Comparison of ENCODE assay signal across 24 mouse cellular contexts in the genomic region with DNA sequence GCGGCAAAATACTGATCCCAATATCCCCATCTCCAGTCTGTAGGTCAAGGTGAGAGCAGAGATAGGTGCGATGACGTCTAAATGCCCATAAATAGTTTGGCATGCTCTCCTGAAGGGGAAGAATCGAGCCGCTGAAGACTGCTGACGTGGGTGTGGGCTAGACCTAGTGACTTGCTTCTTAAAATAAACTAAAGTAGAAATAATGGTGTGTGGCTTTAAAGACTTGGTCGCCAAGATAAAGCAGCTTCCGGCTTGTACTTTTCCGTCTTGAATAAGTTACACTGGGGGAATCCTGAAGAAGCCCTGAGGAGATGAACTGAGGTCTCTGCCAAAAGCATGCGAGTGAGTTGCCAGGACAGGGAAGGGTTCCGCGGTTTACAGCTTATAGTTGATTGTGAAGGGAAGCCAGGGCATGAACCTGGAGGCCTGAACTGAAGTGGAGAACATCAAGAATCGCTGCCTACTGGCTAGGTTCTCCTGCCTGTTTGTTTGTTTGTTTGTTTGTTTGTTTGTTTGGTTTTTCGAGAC. TPM values are rescaled to one million over a fixed set of nuclear protein-coding genes. Genes with fewer than 3 reads are reported as not detected.
DNase-seq lines count a peak whose midpoint lies in the region; ATAC-seq and TF ChIP-seq lines count a peak whose summit lies in the region.
"Had no signal": no experiment of that assay in that cellular context is flagged by ENCODE, and none has a peak within 500 bp of the region (broad histone marks: within the 10 kb centered on the region; RNA-seq: fewer than 3 reads in every experiment).

No protein-coding gene starts in this region.

- no peak for TF ChIP-seq RAD21 in MEL (IDR thresholded peaks at IDR 0.05; ENCODE audit: low read depth, low read length)

- no peak overlapping the region for H3K27ac ChIP-seq in heart, embryonic 10.5 days
- H3K27ac ChIP-seq in liver, adult 2 months (replicated peaks; ENCODE audit: insufficient read depth, low read depth, low read length) = no peak overlapping the region
- H3K27ac ChIP-seq in liver, postnatal 0 days (ENCODE audit: low read depth) = no peak overlapping the region
- peak overlapping the region; percentile 20 for H3K27ac ChIP-seq in MEL (ENCODE audit: control insufficient read depth, low read depth, low read length)
- H3K27ac ChIP-seq: embryonic facial prominence, embryonic 13.5 days; forebrain, embryonic 10.5 days; heart, adult 2 months; heart, embryonic 13.5 days; hindbrain, embryonic 10.5 days; hindbrain, embryonic 14.5 days; intestine, embryonic 15.5 days had no signal

- peaks cover 3% of the 10 kb centered on the region; the same call in 1 of the 2 replicates for H3K4me1 ChIP-seq in heart, embryonic 10.5 days
- H3K4me1 ChIP-seq in liver, adult 2 months (ENCODE audit: control insufficient read depth, insufficient read depth, low read length) = no peaks in the 10 kb centered on the region
- peaks cover 10% of the 10 kb centered on the region for H3K4me1 ChIP-seq in liver, postnatal 0 days (ENCODE audit: insufficient read depth)
- H3K4me1 ChIP-seq in E14TG2a.4 (replicated peaks; ENCODE audit: low read depth, low read length) (peaks cover 84% of the 10 kb centered on the region), MEL (ENCODE audit: control insufficient read depth in 1 of 2, insufficient read depth in 2 of 2, low read length in 2 of 2) (peaks cover 0 to 12% of the 10 kb centered on the region in 2 experiments; a peak in 3 of 4 replicates)
- H3K4me1 ChIP-seq: embryonic facial prominence, embryonic 13.5 days; heart, embryonic 13.5 days; intestine, embryonic 15.5 days had no signal

- H3K4me3 ChIP-seq in heart, embryonic 10.5 days = no peak overlapping the region
- H3K4me3 ChIP-seq in liver, adult 2 months (ENCODE audit: insufficient read depth, low read depth, low read length) = no peak overlapping the region
- H3K4me3 ChIP-seq in liver, postnatal 0 days (ENCODE audit: low read depth, low read length) = no peak overlapping the region
- H3K4me3 ChIP-seq in E14TG2a.4 (replicated peaks; ENCODE audit: low read length) = 0 out of 2 replicates have a peak overlapping the region, but pooled peaks have one; percentile 13
- H3K4me3 ChIP-seq in MEL (ENCODE audit: control insufficient read depth in 1 of 2, insufficient read depth in 1 of 2, low read depth in 2 of 2, low read length in 2 of 2) = peak overlapping the region; percentile 37 to 51
- H3K4me3 ChIP-seq: embryonic facial prominence, embryonic 13.5 days; forebrain, embryonic 10.5 days; heart, adult 2 months; heart, embryonic 13.5 days; hindbrain, embryonic 10.5 days; intestine, embryonic 15.5 days had no signal

- H3K27me3 ChIP-seq in heart, embryonic 10.5 days (ENCODE audit: insufficient read depth, poor library complexity, severe bottlenecking) = no peaks in the 10 kb centered on the region
- H3K27me3 ChIP-seq in liver, adult 2 months (ENCODE audit: control insufficient read depth, insufficient read depth, low read length) = no peaks in the 10 kb centered on the region
- no peaks in the 10 kb centered on the region for H3K27me3 ChIP-seq in liver, postnatal 0 days (ENCODE audit: insufficient read depth, low read length)
- H3K27me3 ChIP-seq in E14TG2a.4 (ENCODE audit: insufficient read depth, low read length) = no peaks in the 10 kb centered on the region
- H3K27me3 ChIP-seq in MEL (ENCODE audit: control insufficient read depth in 1 of 2, insufficient read depth in 2 of 2, low read length in 2 of 2) = no peaks in the 10 kb centered on the region
- H3K27me3 ChIP-seq: CH12.LX; embryonic facial prominence, embryonic 13.5 days; heart, embryonic 13.5 days; intestine, embryonic 15.5 days had no signal

- no peaks in the 10 kb centered on the region for H3K36me3 ChIP-seq in heart, embryonic 10.5 days
- H3K36me3 ChIP-seq in liver, adult 2 months (ENCODE audit: control insufficient read depth, insufficient read depth, low read length) = no peaks in the 10 kb centered on the region
- H3K36me3 ChIP-seq in liver, postnatal 0 days (replicated peaks; ENCODE audit: insufficient read depth, low read length) = no peaks in the 10 kb centered on the region
- no peaks in the 10 kb centered on the region for H3K36me3 ChIP-seq in E14TG2a.4 (ENCODE audit: insufficient read depth, low read length)
- H3K36me3 ChIP-seq in MEL (ENCODE audit: control insufficient read depth in 1 of 2, insufficient read depth in 2 of 2, low read length in 2 of 2) = peaks cover 0 to 7% of the 10 kb centered on the region in 2 experiments; a peak in 2 of 4 replicates
- H3K36me3 ChIP-seq: embryonic facial prominence, embryonic 13.5 days; forebrain, embryonic 10.5 days; G1E; heart, embryonic 13.5 days; hindbrain, embryonic 10.5 days; intestine, embryonic 15.5 days had no signal

- peak; percentile 91 for DNase-seq in heart, adult 11 months
- DNase-seq in heart, embryonic 10.5 days (ENCODE audit: low spot score) = no peak
- peak; percentile 26 for DNase-seq in liver, adult 2 months (ENCODE audit: extremely low read depth, low read depth, low spot score)
- no peak for DNase-seq in liver, postnatal 0 days
- peak; percentile 75 for DNase-seq in MEL (ENCODE audit: low read depth, low spot score)
- no peak for DNase-seq in left cerebral cortex, postnatal 4 days
- DNase-seq: adrenal gland, adult 8-10 months; cerebellum, adult 11-12 months; cerebellum, adult 9-10 months; cerebellum, postnatal 36 days; heart, adult 2 months; kidney, adult 18-20 months had no signal

- H3K79me2 ChIP-seq in liver, adult 2 months (ENCODE audit: control insufficient read depth, insufficient read depth, low read length) = no peaks in the 10 kb centered on the region
- H3K79me2 ChIP-seq in MEL (ENCODE audit: control insufficient read depth, insufficient read depth, low read length, poor library complexity) = no peaks in the 10 kb centered on the region

- intact Hi-C loops in left cerebral cortex, postnatal 4 days (cut with DNase I) = no loop called here

- no peak for TF ChIP-seq CTCF in liver, adult 2 months (IDR thresholded peaks at IDR 0.05; ENCODE audit: low read depth, low read length)
- TF ChIP-seq CTCF in liver, postnatal 0 days (IDR thresholded peaks at IDR 0.05; ENCODE audit: low read depth) = no peak
- TF ChIP-seq CTCF in E14TG2a.4 (conservative IDR thresholded peaks at IDR 0.05; ENCODE audit: low read length) (no peak), MEL (IDR thresholded peaks at IDR 0.05 in 2 of 3, conservative IDR thresholded peaks at IDR 0.05 in 1 of 3; ENCODE audit: control insufficient read depth in 1 of 3, insufficient read depth in 1 of 3, low read depth in 2 of 3, low read length in 3 of 3, poor library complexity in 1 of 3, severe bottlenecking in 1 of 3) (no peak)

- WGBS in heart, embryonic 10.5 days = 75% methylated on average over 14 of the region's 14 CpGs
- WGBS in liver, adult 2 months = 74% methylated on average over 14 of the region's 14 CpGs
- WGBS in liver, postnatal 0 days (ENCODE audit: insufficient replicate concordance) = 68% methylated on average over 14 of the region's 14 CpGs

- ATAC-seq in liver, postnatal 0 days = no peak
- ATAC-seq: forebrain, embryonic 14.5 days; intestine, embryonic 15.5 days had no signal

- TF ChIP-seq EP300 in liver, postnatal 0 days (IDR thresholded peaks at IDR 0.05; ENCODE audit: low read depth) = no peak
- 0 out of 4 replicates have a peak, but pooled peaks of 1 of the 2 experiments have one; percentile 9 for TF ChIP-seq EP300 in MEL (IDR thresholded peaks at IDR 0.05; ENCODE audit: low read depth in 1 of 2, low read length in 2 of 2)

- H3K9me3 ChIP-seq in heart, embryonic 10.5 days = no peaks in the 10 kb centered on the region
- no peaks in the 10 kb centered on the region for H3K9me3 ChIP-seq in liver, postnatal 0 days (ENCODE audit: low read length)
- H3K9me3 ChIP-seq in E14TG2a.4 (ENCODE audit: low read length) = no peaks in the 10 kb centered on the region
- H3K9me3 ChIP-seq in MEL (replicated peaks; ENCODE audit: insufficient read depth, low read length) = no peaks in the 10 kb centered on the region
- H3K9me3 ChIP-seq: embryonic facial prominence, embryonic 13.5 days; forebrain, embryonic 10.5 days; G1E; heart, embryonic 13.5 days; hindbrain, embryonic 10.5 days; intestine, embryonic 15.5 days had no signal

- H3K9ac ChIP-seq in liver, adult 2 months (ENCODE audit: low read depth, low read length) = no peak overlapping the region
- H3K9ac ChIP-seq in liver, postnatal 0 days (replicated peaks) = no peak overlapping the region
- peak overlapping the region; percentile 43 for H3K9ac ChIP-seq in MEL (ENCODE audit: control insufficient read depth, low read depth, low read length, poor library complexity, severe bottlenecking)
- H3K9ac ChIP-seq: embryonic facial prominence, embryonic 13.5 days; heart, embryonic 13.5 days; hindbrain, embryonic 14.5 days; intestine, embryonic 15.5 days had no signal

- no peak overlapping the region for H3K4me2 ChIP-seq in liver, postnatal 0 days (ENCODE audit: low read depth, low read length)
- H3K4me2 ChIP-seq: embryonic facial prominence, embryonic 13.5 days; heart, embryonic 13.5 days; hindbrain, embryonic 14.5 days; intestine, embryonic 15.5 days had no signal

- TF ChIP-seq POLR2A in liver, adult 2 months (IDR thresholded peaks at IDR 0.05; ENCODE audit: extremely low read depth, insufficient read depth, low read length) = no peak
- no peak for TF ChIP-seq POLR2A in MEL (IDR thresholded peaks at IDR 0.05; ENCODE audit: control insufficient read depth in 1 of 2, insufficient read depth in 1 of 2, low read depth in 1 of 2, low read length in 2 of 2, poor library complexity in 1 of 2)

RNA-seq across cellular contexts. Expression of a gene that starts 12.4 kb away (rescaled TPM):
- polyA plus RNA-seq in heart, embryonic 10.5 days (2016; fragmentation: Nextera tagmentation; extraction: Ambion mirVana) = 7.5 and 9.3 TPM in 2 replicates
- 1.3 and 1.7 TPM in 2 replicates for total RNA-seq in liver, adult 2 months (2014; rRNA removed)
- polyA plus RNA-seq in liver, adult 2 months (2012; rRNA removed) = 1.6 and 1.7 TPM in 2 replicates
- 1.9 and 2.3 TPM in 2 replicates for polyA plus RNA-seq in liver, postnatal 0 days (2015; fragmentation: Nextera tagmentation; extraction: Ambion mirVana)
- 0.85 and 0.89 TPM in 2 replicates for total RNA-seq in MEL (2012; rRNA removed)
- polyA plus RNA-seq in MEL (2012; ENCODE audit: insufficient read depth in 1 of 2, insufficient read length in 2 of 2, low read depth in 1 of 2, low replicate concordance in 2 of 2, missing spikeins in 1 of 2) = 1 to 10 TPM in 1 of 2 experiments, not detected in 1; 1.6 TPM
- total RNA-seq in left cerebral cortex, postnatal 4 days (2021) = 10 to 100 TPM in 1 of 2 experiments, 1 to 10 TPM in 1; 9.8 to 11.3 TPM

RNA-seq across cellular contexts. Expression of a gene that starts 50.4 kb away (rescaled TPM):
- 3.4 and 3.9 TPM in 2 replicates for polyA plus RNA-seq in heart, embryonic 10.5 days (2016; fragmentation: Nextera tagmentation; extraction: Ambion mirVana)
- total RNA-seq in liver, adult 2 months (2014; rRNA removed) = 0.07 TPM in 1 of 2 replicates, not detected in the other
- 0.04 TPM in 1 of 2 replicates, not detected in the other for polyA plus RNA-seq in liver, adult 2 months (2012; rRNA removed)
- 0.40 and 0.55 TPM in 2 replicates for polyA plus RNA-seq in liver, postnatal 0 days (2015; fragmentation: Nextera tagmentation; extraction: Ambion mirVana)
- total RNA-seq in MEL (2012; rRNA removed) = 0.08 and 0.16 TPM in 2 replicates
- under 1 TPM in 1 of 2 experiments, not detected in 1; 0.29 TPM for polyA plus RNA-seq in MEL (2012; ENCODE audit: insufficient read depth in 1 of 2, insufficient read length in 2 of 2, low read depth in 1 of 2, low replicate concordance in 2 of 2, missing spikeins in 1 of 2)
- 1 to 10 TPM; 6.3 to 6.6 TPM for total RNA-seq in left cerebral cortex, postnatal 4 days (2021)
- total RNA-seq: gastrocnemius, adult 8-10 months; gastrocnemius, postnatal 4 days had no signal
- polyA plus RNA-seq: G1E had no signal

RNA-seq across cellular contexts. Expression of a gene that starts 54.8 kb away (rescaled TPM):
- 50.0 and 58.8 TPM in 2 replicates for polyA plus RNA-seq in heart, embryonic 10.5 days (2016; fragmentation: Nextera tagmentation; extraction: Ambion mirVana)
- 24.7 and 32.8 TPM in 2 replicates for total RNA-seq in liver, adult 2 months (2014; rRNA removed)
- 14.7 and 16.7 TPM in 2 replicates for polyA plus RNA-seq in liver, adult 2 months (2012; rRNA removed)
- polyA plus RNA-seq in liver, postnatal 0 days (2015; fragmentation: Nextera tagmentation; extraction: Ambion mirVana) = 32.2 and 34.2 TPM in 2 replicates
- total RNA-seq in MEL (2012; rRNA removed) = 16.7 and 21.7 TPM in 2 replicates
- 10 to 100 TPM in 1 of 2 experiments, not detected in 1; 22.6 TPM for polyA plus RNA-seq in MEL (2012; ENCODE audit: insufficient read depth in 1 of 2, insufficient read length in 2 of 2, low read depth in 1 of 2, low replicate concordance in 2 of 2, missing spikeins in 1 of 2)
- total RNA-seq in left cerebral cortex, postnatal 4 days (2021) = 10 to 100 TPM; 18.0 to 18.5 TPM

RNA-seq across cellular contexts. Expression of a gene that starts 55.1 kb away (rescaled TPM):
- polyA plus RNA-seq in heart, embryonic 10.5 days (2016; fragmentation: Nextera tagmentation; extraction: Ambion mirVana) = 329 and 377 TPM in 2 replicates
- total RNA-seq in liver, adult 2 months (2014; rRNA removed) = 40.3 and 47.2 TPM in 2 replicates
- polyA plus RNA-seq in liver, adult 2 months (2012; rRNA removed) = 15.1 and 17.2 TPM in 2 replicates
- 163 and 167 TPM in 2 replicates for polyA plus RNA-seq in liver, postnatal 0 days (2015; fragmentation: Nextera tagmentation; extraction: Ambion mirVana)
- total RNA-seq in MEL (2012; rRNA removed) = 50.9 and 53.9 TPM in 2 replicates
- polyA plus RNA-seq in MEL (2012; ENCODE audit: insufficient read depth in 1 of 2, insufficient read length in 2 of 2, low read depth in 1 of 2, low replicate concordance in 2 of 2, missing spikeins in 1 of 2) = 100 to 1,000 TPM in 1 of 2 experiments, not detected in 1; 127 TPM
- 100 to 1,000 TPM; 156 to 186 TPM for total RNA-seq in left cerebral cortex, postnatal 4 days (2021)

Comparison
In these comparisons a context has a peak if more than half of its experiments do, and no peak if none do; other contexts are left out.
1. DNase-seq: peak in heart, adult 11 months (single experiment), liver, adult 2 months (single experiment) and MEL (single experiment); none in heart, embryonic 10.5 days (single experiment), liver, postnatal 0 days (single experiment) and left cerebral cortex, postnatal 4 days (single experiment).
2. H3K4me3 ChIP-seq: peak in E14TG2a.4 (single experiment) and MEL (2 of 2); none in heart, embryonic 10.5 days (single experiment), liver, adult 2 months (single experiment) and liver, postnatal 0 days (single experiment).